Mouse (Mus musculus): ENCODE data around the gene Prkcq.

Prkcq gene

DNA sequence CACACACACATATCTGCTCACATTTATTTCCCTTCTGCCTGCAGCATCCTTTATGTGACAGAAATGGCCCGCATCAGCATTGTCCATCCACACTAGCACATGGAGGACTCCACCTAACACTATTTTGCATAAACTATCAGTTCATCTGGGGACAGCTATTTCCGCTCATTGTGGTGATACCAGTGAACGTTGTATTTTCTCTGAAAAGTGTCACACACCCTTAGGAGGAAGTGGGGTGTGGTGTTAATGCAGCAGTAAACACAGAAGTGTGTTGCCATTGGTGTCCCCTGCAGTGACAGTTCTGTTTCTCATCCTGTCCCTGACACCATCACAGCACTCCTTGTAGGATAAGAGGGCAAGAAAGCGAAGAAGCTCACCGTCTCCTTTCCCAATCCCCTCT, 46.2 kb downstream of the Prkcq start:
- DNase-seq (ENCODE audit: low read depth, low spot score), result no peak

DNA sequence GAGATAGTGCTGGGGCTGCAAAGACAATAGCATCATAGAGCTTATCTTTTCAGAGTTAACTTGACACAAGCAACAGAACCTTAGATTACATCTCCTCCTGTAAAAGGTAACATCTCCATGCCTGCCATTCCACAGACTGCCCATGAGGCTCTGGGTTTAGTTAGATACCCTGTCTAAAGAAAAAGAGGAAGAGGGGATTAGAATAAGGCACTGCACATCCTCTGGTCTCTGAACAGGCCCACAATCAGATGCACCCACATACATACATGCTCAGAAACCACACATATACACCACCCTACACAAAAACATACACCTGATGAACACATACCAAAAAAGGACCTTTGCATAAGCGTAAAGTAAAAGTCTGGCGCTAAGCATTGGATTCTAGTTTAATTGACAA, 47.4 kb downstream of the Prkcq start:
- no peak for DNase-seq (ENCODE audit: low read depth, low spot score)

DNA sequence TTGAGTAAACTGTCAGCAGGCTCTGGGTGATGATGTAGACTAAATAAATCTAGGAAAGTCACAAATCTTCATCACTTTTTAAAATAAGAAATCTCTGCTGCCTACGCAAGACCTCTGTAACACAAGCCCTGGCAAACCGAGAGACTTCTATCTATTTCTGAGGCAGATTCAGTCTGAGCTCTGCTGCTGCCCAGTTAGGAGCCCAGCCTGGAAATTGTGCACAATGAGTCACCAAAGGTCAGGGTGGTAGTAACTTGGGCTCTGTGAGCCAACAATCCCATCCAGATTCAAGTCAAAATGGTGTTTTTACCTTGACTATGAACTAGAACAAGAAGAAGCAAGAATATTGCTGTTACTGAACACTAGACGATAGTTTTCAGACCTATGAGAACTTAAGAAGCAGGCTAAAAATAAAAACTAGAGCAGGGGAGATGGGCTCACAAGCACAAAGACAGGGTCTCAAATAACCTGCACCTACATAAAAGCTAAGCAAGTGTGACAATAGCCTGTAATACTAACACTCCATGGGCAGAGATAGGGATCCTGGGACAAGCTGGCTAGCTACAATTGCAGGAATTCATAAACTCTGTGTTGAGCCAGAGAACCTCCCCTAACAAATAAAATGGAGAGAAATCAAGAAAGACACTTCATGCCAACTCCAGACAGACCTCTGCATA, 53.0 kb downstream of the Prkcq start:
- no peak for DNase-seq (ENCODE audit: low read depth, low spot score)

DNA sequence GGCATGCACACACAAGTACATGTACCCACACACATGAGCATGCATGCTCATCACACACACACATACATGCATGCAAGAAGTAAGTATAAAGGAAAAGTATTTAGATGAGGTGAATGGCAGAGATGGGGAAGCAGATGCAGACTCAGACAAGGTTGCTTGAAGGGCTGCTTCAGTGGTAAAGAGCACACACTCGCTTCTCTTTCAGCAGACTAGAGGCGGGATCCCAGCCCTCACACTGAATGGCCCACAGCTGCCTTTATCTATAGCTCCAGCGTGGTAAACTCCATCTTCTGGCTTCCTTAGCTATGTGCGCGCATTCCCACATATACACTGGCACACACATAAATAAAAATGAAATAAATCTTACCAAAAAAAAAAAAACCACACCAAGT, 53.6 kb downstream of the Prkcq start:
- DNase-seq (ENCODE audit: low read depth, low spot score), result no peak

DNA sequence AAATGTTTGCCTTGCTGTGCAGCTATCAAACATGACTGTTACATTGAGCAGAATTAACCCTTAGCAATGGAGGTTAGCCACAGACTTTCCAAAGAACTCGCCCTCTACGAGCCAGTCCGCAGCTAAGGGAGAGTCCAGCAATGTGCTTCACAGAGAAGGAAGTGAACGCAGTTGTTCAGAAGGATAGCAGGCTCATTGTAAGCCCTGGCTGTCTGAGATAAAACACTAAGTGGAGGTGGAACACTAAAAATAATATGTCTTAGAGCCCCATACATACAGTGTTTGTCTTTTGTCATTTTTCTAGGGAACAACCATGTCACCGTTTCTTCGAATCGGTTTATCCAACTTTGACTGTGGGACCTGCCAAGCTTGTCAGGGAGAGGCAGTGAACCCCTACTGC, 54.6 kb downstream of the Prkcq start:
- DNase-seq (ENCODE audit: low read depth, low spot score), result no peak

DNA sequence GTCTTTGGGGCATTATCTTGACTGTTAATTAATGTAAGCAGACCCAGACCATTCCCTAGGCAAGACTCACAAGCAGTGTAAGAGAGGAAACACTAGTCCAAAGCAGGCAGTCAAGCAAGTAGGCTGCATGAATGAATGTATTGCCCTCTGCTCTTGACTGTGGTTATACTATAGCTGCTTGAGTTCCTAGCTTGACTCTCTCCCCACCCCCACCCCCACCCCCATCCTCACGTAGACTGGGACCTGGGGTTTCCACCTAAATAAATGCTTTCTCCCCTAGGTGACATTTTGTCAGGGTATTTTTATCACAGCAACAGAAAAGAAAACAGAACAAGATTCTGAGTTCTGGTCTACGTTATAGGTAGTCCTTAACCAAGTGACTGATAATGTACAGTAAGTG, 57.2 kb downstream of the Prkcq start:
- no peak for DNase-seq (ENCODE audit: low read depth, low spot score)

DNA sequence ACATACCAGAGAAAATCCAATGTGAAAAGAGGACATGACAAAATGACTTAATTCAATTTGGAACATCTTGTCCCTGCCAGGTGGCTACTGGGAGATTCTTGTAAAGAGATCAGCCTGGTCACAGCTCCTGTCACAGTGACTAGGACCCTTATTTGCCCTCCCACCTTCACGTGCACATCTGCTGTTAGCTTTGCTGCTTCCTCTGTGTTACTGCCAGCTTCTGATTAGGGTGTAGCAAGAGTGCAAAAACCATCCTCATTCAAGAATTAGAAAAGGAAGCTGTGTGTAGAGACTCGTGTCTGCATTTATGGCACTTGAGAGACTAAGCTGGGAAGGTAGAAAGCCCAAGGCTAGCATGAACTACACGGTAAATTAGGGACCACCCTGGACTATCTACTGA, 59.2 kb downstream of the Prkcq start:
- no peak for DNase-seq (ENCODE audit: low read depth, low spot score)

DNA sequence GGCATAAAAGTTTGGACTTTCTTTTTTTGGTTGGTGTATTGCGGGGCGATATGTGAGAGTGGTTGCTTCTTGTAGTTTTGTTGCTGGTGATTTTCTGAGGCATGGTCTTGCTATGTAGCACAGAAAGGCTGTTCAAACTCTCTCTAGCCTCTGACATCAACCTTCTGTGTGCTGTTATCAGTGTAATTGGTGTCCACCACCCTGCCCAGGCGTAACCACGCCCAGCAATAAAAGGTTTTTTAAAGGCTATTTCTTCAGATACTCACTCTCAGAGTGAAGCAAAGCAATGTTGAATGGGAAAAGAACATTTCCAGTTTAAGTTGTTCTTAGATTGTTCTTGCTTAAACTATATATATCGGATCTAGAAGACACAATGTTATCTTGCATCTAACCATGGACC, 60.1 kb downstream of the Prkcq start:
- DNase-seq (ENCODE audit: low read depth, low spot score), result no peak

DNA sequence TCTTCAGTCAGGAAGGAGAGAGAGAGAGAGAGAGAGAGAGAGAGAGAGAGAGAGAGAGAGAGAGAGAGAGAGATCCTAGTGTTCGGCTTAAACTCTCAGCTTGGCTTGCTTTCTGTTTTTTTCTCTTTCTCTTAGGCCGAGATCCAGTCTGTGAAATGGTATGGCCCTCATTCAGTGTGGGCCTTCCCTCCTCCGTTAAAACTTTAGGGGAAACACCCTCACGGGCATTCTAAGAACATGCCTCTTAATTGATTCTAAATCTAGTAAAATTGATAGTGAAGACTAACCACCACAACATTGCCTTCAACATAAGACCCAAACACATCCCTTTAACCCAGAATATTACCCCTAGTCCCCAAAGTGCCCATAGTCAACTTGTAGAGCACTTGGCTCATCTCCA, 66.3 kb downstream of the Prkcq start:
- no peak for DNase-seq (ENCODE audit: low read depth, low spot score)

DNA sequence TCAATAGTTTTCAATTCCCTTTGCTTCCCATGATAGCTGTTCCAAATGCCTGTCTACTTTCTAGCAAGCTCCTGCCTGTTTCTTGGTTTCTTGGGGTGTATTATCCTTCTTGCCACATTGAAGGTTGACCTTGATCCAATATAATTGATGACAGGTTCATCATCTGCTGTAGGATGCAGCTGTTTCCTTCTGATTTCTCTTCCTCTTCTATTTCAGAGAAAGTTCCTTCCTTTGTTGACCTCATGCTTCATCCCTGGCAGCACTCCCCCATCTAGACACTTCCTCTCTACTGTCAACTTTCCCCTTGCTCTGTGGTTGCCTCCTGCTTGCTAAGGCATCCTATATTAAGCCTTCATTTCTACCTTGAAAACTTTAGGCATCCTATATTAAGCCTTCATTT, 67.6 kb downstream of the Prkcq start:
- no peak for DNase-seq (ENCODE audit: low read depth, low spot score)

DNA sequence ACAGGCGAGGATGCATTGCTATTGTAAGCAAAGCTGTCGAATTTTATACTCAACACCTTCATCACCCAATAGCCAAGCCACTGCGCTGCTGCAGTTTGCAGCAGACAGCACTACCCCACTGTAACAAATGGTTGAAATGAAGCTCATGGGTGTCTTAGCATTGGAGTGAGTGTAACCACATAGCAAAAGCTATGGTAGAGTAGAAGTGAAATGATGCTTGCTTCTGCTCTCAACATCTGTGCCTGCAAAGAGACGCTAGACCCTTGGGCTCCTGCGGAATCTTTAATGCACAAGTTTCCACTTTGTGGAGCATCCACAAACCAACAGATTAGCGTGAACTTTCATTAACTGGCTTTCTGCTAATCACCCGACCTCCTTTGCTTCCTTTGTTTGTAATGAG, 74.0 kb downstream of the Prkcq start:
- DNase-seq (ENCODE audit: low read depth, low spot score), result no peak

DNA sequence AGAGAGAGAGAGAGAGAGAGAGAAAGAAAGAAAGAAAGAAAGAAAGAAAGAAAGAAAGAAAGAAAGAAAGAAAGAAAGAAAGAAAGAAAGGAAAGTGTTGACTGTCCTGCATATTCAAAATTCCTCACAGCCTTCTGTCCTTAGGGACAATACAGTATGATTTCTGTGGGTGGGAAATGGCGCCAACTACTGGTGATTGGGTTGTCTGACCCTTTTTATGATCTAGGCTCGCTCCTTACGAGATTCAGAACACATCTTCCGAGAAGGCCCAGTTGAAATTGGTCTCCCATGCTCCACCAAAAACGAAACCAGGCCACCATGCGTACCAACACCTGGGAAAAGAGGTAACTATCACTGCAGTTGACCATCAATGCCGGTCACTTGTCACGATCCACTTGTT, 82.0 kb downstream of the Prkcq start:
- DNase-seq (ENCODE audit: low read depth, low spot score), result no peak

DNA sequence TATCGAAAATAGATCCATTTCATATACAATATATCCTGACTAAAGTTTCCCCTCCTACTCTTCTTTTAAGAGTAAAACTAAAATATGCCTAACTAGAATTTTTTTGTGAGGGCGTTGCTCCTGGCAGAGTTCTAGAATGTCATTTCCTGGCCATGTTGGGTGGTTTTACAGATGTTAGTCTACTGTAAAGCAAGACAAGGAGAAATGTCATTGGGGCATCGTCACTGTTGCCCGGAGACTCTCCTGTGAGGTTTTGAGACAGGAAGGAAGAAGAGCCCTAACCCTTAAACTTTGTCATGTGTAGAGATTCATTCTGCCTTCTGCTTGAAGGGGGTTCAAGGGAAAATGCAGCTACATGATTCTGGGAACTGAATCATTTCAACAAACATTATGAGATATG, 82.5 kb downstream of the Prkcq start:
- DNase-seq (ENCODE audit: low read depth, low spot score), result no peak

DNA sequence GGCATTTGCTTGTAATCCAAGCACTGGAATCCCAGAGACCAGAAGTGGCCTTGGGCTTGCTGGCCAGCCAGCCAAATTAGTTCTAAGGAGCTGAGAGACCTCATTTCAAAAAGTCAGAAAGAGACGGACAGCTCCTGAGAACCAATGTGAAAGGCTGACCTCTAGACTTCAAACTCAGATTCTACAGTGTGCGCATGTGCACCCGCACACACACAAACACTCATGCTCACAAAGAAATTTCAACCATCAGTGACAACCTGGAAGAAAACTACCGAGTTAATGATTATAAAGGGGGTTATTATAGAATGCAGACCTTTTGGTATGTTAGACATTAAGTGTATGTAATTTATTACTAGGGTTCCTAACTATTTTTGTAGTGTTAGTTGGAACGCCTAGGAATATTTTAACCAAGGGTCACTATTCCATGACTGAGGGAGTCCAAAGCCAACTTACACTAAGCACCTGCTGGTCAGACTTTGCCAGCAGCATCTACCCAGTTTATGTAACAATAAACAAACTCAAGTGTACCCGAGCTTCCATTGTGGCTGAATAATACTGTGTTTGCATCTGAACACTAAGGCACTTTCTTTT, 85.4 kb downstream of the Prkcq start:
- no peak for DNase-seq (ENCODE audit: low read depth, low spot score)

DNA sequence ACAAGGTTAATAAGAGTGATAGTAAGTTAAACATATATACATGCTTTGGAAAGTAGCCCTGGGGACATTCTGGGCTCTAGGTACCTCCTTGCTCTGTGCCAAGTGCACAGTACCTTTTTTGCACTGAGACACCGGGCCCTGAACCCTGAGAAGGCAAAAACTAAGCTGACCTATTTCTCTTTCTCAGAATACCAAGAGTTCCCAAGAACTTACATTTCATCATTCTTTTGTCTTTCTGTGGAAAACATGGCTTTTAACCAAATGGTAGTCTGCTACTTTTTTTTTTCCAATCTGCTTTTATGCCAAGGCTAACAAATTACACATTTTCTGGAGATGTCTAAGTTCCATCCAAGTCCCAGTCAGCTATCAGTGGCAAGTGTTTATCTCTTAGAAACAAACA, 86.3 kb downstream of the Prkcq start:
- no peak for DNase-seq (ENCODE audit: low read depth, low spot score)

DNA sequence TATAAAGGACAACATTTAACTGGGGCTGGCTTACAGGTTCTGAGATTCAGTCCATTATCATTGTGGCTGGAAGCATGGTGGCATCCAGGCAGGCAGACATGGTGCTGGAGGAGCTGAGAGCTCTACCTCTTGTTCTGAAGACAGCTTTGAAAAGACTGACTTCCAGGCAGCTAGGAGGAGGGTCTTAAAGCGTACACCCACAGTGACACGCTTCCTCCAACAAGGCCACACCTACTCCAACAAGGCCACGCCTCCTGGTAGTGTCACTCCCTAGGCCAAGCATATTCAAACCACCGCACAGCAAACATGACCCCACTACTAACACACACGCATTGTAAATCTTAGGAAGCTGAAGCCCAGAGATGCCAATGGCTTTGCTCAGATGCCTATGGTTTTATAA, 87.5 kb downstream of the Prkcq start:
- DNase-seq (ENCODE audit: low read depth, low spot score), result no peak

DNA sequence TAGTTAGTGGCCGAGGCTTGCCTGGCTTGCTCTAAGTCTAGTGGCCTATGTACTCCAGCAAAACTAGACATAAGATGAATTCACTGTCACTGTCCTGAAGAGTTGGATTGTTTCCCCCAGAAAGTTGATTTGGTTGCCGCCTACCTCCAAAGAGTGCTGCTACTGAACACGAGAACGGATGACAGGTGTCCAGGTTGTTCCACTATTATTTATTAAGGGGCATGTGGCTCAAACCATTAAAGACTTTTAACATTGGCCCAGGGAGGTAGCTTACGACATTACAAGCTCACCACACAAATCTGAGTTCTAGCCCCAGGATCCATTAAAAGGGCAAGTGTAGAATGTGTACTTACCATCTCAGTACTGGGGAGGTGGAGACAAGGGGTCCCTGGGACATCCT, 92.9 kb downstream of the Prkcq start:
- DNase-seq (ENCODE audit: low read depth, low spot score), result no peak

DNA sequence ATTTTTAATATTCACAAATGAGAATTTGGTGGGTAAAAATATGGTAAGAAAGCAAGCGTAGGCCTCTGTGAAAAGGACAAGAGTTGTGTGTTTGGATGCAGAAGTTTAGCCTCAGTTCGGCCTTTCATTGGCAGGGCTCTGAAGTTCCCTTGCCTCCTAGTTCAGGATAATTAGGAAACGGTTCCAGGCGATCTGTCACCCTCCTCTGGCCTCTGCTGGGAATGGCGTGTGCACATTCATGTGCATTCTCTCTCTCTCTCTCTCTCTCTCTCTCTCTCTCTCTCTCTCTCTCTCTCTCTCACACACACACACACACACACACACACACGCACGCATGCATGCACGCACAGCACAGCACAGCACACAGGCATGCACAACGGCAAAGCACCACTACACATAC, 93.5 kb downstream of the Prkcq start:
- DNase-seq (ENCODE audit: low read depth, low spot score), result no peak

DNA sequence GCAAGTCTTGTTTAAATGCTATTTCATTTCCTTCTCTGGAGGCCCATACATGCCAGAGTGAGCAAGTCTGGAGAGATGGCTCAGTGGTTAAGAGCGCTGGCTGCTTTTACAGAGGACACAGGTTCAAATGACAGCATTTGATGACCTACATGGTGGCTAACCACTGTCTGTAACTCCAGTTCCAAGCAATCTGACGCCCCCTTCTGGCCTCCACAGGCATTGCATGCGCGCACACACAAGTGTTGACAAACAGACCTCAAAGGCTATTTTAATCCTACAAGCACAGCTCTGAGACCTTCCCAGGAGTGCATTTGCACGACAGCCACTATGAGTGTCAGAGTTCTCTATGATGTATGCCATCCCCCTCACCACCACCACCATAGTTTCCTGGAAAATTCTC, 94.4 kb downstream of the Prkcq start:
- DNase-seq (ENCODE audit: low read depth, low spot score), result no peak

DNA sequence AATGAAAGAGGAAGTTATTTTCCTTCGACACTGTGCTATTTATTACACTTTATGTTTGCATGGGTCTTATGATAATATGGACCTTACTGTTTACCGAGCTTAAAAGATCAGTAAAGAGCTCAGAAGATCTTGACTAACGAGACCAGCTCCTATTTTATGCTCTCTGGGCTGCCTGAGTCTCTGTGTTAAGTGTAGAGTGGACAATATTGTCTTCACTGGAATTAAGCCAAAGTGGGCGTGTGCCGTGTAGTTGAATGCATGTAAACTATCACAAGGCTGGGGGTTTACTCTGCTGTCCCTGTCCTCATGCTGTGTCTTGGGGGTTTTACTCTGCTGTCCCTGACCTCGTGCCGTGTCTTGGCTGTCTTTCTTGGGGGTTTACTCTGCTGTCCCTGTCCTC, 107.1 kb downstream of the Prkcq start:
- DNase-seq (ENCODE audit: low read depth, low spot score), result no peak

DNA sequence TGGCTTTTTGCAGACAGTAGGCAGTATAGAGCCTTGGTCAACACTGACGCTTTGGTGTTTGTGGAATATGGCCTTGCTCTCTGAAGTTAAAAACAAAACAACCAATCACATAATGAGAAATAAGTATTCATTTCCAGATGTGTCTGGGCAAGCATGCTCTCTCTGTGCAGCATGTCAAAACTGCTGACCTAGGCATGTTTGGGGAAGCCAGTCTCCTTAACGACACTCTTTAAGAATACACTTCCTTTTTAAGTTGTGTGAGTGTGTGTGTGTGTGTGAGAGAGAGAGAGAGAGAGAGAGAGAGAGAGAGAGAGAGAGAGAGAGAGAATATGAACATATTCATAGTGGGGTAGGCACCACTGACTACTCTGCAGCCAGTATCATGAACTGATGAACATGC, 108.3 kb downstream of the Prkcq start:
- no peak for DNase-seq (ENCODE audit: low read depth, low spot score)

DNA sequence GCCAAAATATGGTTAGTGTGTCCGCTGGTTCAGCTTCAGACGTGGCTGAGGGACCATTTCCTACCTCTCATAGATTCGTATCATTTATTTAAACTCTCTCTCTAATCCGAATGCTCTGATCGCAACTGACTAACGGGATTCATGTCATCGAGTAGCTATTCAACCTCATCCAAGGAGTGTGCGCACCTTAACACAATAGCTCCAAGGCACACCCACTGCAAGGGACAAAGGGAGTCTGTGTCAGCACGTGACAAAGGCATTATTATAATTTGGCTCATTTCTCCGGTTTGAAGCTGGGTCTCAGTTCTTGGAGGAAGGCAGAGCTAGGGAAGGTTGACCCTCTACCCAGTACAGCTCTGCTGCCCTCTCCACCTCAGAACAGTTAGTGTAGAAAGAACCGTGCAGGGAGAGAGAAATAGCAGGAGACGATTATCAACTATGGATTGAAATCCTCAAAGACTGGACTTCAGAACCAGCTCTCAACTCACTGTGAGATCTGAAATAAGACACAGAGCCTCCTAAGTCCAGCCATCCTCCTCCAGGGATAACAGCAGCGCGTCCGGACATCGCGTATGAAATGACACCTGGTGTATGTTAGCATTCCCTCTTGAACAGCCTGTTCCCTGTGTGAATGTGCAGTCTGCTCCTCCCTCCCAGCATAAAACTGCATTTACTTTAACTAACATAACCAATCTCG, 116.1 kb downstream of the Prkcq start:
- no peak for DNase-seq (ENCODE audit: low read depth, low spot score)

DNA sequence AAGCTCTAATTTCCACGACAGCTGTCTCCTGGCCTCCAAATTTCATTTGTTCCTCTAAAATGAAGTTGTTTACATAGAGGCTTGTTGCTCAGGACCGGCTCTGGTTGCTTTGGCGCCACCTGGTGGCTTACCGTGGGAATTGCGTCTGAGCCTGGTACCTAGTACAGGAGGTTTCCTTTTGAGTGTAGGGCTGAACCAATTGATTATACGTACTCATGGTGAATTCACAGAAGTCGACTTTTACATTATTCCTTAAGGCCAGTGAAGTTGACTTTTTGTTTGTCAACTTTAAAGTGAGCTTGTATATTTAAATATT, 116.6 kb downstream of the Prkcq start:
- DNase-seq (ENCODE audit: low read depth, low spot score), result peak; percentile 43

DNA sequence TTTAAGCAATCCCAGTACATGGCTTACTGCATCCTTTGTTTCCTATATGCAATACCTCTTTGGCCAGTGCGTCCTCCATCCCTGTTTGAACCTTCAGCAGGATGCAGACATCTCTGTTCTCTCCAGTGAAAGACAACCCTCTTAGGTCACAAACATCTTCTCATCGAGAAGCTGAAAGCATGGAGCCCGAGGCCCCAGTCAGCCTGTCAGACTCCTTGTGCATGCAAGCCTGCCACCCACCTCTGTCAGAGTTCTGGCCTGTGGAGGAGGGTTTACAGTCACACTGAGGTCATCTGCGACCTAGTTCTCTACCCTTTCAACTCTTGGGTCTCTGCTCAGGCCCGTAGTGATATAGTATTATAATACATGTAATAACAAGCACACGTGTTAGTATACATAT, 119.0 kb downstream of the Prkcq start:
- no peak for DNase-seq (ENCODE audit: low read depth, low spot score)
